Mouse (Mus musculus) B cell, adult 2 months (primary cell): ENCODE results near the gene Adipoq.
"Not testable (repeated sequence)": the region's sequence is repeated elsewhere in the genome, so short reads cannot be mapped to it uniquely, and the experiment has no call there.

ENCODE experiments used
- DNase-seq, 2 experiments: peaks; one replicate each; pipeline ENCODE4 v3.0.0; 2022

The Adipoq gene

GRCm38 (mm10) chr16:23146280-23146679 is at the start of gene Adipoq:
Gene Adipoq (plus strand): TSS chr16:23146536.
- DNase-seq = no peak

GRCm38 (mm10) chr16:23096886-23097285 is 49.5 kb upstream of the Adipoq start:
- not testable (repeated sequence) for DNase-seq

GRCm38 (mm10) chr16:23097290-23098104 is 48.8 kb upstream of the Adipoq start:
- DNase-seq = not testable (repeated sequence)

GRCm38 (mm10) chr16:23098105-23098452 is 48.3 kb upstream of the Adipoq start:
- not testable (repeated sequence) for DNase-seq

- no peak for DNase-seq
Observed at GRCm38 (mm10) chr16:23099632-23100031, 46.7 kb upstream of the Adipoq start.

- no peak for DNase-seq
Observed at GRCm38 (mm10) chr16:23100099-23100575, 46.2 kb upstream of the Adipoq start.

- DNase-seq = no peak
Observed at GRCm38 (mm10) chr16:23100613-23101012, 45.7 kb upstream of the Adipoq start.

- no peak for DNase-seq
Observed at GRCm38 (mm10) chr16:23102340-23103037, 43.8 kb upstream of the Adipoq start.

- DNase-seq = no peak
Observed at GRCm38 (mm10) chr16:23103038-23103745, 43.1 kb upstream of the Adipoq start.

GRCm38 (mm10) chr16:23103841-23104240 is 42.5 kb upstream of the Adipoq start:
- DNase-seq = no peak

- no peak for DNase-seq
Observed at GRCm38 (mm10) chr16:23106121-23106520, 40.2 kb upstream of the Adipoq start.

- DNase-seq = peak; percentile 93 to 95
Observed at GRCm38 (mm10) chr16:23107231-23107942, 38.9 kb upstream of the Adipoq start, which contains the start of gene Eif4a2. Gene Eif4a2 (plus strand): TSS chr16:23107444.

- peak; percentile 85 to 87 for DNase-seq
Observed at GRCm38 (mm10) chr16:23107946-23108759, 38.2 kb upstream of the Adipoq start.

- DNase-seq = no peak
Observed at GRCm38 (mm10) chr16:23108943-23109342, 37.4 kb upstream of the Adipoq start.

GRCm38 (mm10) chr16:23109350-23110280 is 36.7 kb upstream of the Adipoq start:
- no peak for DNase-seq

GRCm38 (mm10) chr16:23112348-23112747 is 34.0 kb upstream of the Adipoq start:
- DNase-seq = no peak

GRCm38 (mm10) chr16:23112861-23113435 is 33.4 kb upstream of the Adipoq start:
- no peak for DNase-seq

- DNase-seq = no peak
Observed at GRCm38 (mm10) chr16:23113903-23114302, 32.4 kb upstream of the Adipoq start.

- no peak for DNase-seq
Observed at GRCm38 (mm10) chr16:23114339-23115171, 31.8 kb upstream of the Adipoq start.
